Mouse (Mus musculus) fat pad, adult 2 months (tissue): ENCODE measurements around the gene Rundc3a.
"Not testable (repeated sequence)": the region's sequence is repeated elsewhere in the genome, so short reads cannot be mapped to it uniquely, and the experiment has no call there.

Source experiments
- DNase-seq: peaks from one replicate; pipeline ENCODE4 v3.0.0-alpha.2; 2011; ENCODE audit warnings: low read depth, low spot score; ENCODE audit errors: extremely low read depth

Rundc3a gene

GRCm38 (mm10) chr11:102408344-102408876, 15.2 kb downstream of the Rundc3a start:
- peak; percentile 87 for DNase-seq

- DNase-seq = no peak
These were observed 15.9 kb downstream of the Rundc3a start for GRCm38 (mm10) chr11:102408888-102409794.

- DNase-seq = no peak
These were observed 16.7 kb downstream of the Rundc3a start for GRCm38 (mm10) chr11:102409795-102410330.

- not testable (repeated sequence) for DNase-seq
These were observed 17.1 kb downstream of the Rundc3a start for GRCm38 (mm10) chr11:102410345-102410744.

DNA sequence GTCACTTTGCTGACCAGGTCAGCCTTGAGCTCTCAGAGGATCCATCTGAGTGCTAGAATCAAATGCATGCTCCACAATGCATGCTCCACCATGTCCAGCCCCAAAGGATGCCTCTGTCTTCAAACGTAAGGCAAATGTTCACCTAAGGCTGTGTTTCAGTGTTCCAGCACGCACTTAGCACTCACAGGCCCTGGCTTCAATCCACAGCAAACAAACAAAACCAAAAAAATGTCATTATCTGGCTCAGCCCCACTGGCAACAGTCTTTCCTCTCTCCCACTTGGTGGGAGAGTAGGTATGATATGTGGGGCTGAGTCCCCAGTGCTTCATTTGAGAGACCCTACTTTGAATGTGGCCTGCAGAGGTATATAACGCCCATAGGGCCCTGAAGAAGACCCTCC, 17.9 kb downstream of the Rundc3a start:
- no peak for DNase-seq

DNA sequence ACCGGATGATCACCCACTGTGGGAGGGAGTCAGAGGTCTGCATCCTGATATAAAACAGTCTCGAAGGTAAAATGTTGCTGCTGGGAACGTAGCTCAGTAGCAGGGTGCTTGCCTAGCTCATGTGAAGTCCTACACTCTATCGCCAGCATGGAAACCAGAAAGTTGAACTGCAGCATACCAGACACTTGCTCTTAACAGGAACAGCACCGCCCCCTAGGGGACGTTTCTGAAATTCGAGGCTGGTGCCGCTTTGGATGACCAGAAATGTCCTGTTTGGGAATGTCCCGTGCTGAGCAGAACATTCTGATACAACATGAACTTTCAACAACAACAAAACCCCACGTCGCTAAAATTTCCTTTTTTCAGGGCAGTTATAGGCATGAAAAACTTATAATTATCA, 18.5 kb downstream of the Rundc3a start:
- no peak for DNase-seq

- no peak for DNase-seq
These were observed 19.9 kb downstream of the Rundc3a start for GRCm38 (mm10) chr11:102413059-102413458.

- DNase-seq = no peak
These were observed 22.0 kb downstream of the Rundc3a start for GRCm38 (mm10) chr11:102415034-102415802.

DNA sequence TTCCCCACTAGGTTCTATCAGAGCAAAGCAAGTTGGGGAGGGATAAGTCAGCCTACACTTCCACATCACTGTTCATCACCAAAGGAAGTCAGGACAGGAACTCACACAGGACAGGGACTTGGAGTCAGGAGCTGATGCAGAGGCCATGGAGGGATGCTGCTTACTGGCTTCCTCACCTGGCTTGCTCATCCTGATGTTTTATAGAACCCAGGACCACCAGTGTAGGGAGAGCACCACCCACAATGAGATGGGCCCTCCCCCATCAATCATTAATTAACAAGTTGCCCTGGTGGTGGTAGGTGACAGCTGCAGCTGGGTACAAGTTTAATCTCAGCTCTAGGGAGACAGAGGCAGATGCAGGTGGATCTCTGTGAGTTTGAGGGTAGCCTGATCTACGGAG, 24.0 kb downstream of the Rundc3a start:
- no peak for DNase-seq

DNA sequence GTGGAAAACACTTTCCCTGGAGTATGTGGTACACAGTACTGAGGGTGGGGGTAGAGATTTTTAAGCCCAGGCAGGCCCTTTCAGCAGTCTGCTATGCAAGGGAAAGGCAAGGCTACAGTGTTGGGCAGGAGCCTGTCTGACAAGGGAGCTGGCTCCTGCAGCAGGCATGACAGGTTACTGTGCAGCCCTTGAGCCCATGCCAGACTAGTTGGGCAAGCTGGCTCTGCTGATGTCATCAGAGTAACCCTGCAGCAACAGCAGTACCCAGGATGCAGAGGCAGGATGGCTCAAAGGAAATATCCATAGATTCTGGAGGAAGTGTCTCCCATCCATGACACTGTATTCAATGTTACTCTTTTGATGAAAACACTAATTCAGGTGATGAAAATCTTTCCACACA, 25.7 kb downstream of the Rundc3a start:
- no peak for DNase-seq

DNA sequence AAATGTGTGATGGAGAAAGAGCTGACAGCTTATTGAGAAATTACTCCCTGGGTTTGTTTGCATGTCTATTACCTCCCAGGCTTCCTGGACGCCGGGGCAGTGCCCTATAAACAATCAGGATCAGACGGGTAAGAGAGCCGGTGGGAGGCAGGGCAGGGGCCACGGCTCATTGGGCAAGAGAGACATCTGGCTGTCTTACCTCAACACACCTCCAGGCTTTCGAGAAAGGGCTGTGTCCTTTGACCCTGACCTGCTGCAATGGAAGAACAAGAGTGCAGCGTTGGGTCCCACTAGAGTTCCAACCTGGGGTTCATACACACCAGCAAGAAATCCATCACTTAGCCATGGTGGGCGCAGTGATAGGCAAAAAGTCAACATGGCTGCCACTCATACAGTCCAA, 28.4 kb downstream of the Rundc3a start:
- DNase-seq = no peak

- no peak for DNase-seq
These were observed 31.5 kb downstream of the Rundc3a start for GRCm38 (mm10) chr11:102424666-102425065.

DNA sequence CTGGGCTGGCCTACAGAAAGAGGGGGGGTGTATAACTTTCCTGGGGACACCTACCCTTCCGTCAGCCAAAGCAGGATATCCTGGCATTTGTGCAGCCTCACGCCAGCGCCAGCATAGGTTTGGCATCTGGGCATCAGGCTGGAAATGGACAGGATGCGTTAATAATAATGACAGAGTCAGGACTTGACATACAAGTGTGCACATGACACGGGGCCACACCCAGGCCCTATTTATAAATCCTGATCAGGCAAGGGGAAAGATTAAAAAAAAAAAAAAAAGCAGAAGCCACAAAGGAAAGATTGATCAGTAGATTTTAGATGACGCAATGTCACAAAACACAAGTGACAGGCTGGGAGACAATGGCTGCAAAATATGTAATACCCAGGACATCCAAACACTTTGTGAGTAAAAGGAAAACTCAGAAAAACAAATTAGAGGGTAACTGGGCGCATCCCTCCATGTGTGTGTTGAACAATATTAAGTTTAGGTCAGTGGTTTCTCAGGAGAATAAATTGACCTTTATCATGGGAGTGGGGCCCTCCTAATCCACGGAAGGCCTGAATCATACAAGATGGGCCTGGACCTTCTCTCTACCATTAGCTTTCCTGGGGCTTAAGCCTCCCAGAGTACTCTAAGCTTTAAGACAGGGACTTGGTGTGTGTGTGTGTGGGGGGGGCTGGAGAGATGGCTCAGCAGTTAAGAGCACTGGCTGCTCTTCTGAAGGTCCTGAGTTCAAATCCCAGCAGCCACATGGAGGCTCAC, 32.5 kb downstream of the Rundc3a start:
- no peak for DNase-seq

GRCm38 (mm10) chr11:102428981-102429540, 35.9 kb downstream of the Rundc3a start:
- DNase-seq = no peak

GRCm38 (mm10) chr11:102429551-102429950, 36.3 kb downstream of the Rundc3a start:
- DNase-seq = no peak

GRCm38 (mm10) chr11:102430121-102431017, 37.2 kb downstream of the Rundc3a start, which contains the start of gene Grn:
Grn (plus strand) TSS chr11:102430315.
- peak; percentile 76 for DNase-seq

GRCm38 (mm10) chr11:102431018-102431645, 37.9 kb downstream of the Rundc3a start:
- DNase-seq = no peak

- DNase-seq = no peak
These were observed 38.5 kb downstream of the Rundc3a start for GRCm38 (mm10) chr11:102431728-102432114.
